Mouse (Mus musculus) megakaryocyte, embryonic 14.5 days (primary cell): ENCODE data around the gene Ctcfl.

Experiments
- FLI1 ChIP-seq: IDR thresholded peaks from 2 replicates; pipeline ENCODE4 v1.6.1; 2012; ENCODE audit warnings: low read length, inconsistent platforms, mixed read lengths
- GATA1 ChIP-seq: IDR thresholded peaks from 3 replicates; pipeline ENCODE4 v1.6.1; 2012; ENCODE audit warnings: mixed read lengths, low read length, inconsistent platforms, borderline replicate concordance

DNA sequence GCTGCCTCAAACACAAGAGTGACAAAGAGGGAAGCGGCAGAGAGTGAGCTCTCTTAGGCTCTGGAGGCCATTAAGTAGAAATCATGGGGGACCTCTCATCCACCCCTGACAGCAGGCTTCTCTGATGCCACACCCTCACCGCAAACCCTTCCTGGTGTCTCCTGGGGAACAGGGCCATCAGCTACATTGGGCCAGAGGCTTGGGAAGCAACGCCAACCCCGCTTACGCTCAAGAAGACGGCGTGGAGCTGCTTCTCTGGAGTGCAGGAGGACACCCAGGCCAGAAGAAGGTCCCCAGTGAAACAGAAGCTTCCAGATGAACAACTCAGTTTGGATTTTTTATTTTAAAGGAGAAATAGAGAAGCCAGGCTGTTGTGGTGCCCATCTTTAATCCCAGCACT lies 9.8 kb downstream of the Ctcfl start:
- TF ChIP-seq GATA1 (no peak), FLI1 (no peak)
